Mouse (Mus musculus): ENCODE data around the gene Lfng.

GRCm38 (mm10) chr5:140568321-140568970 is 38.7 kb upstream of the Lfng start:
- TF ChIP-seq CTCF (IDR thresholded peaks at IDR 0.05; ENCODE audit: low read depth) (peak; percentile 90), EP300 (optimal IDR thresholded peaks at IDR 0.05) (no peak)
